Mouse (Mus musculus) lung, postnatal 0 days (tissue): ENCODE measurements around the gene Ttc39a.

Experiments used
- CTCF ChIP-seq: IDR thresholded peaks from 2 replicates; pipeline ENCODE4 v1.5.1; 2016; ENCODE audit warnings: antibody characterized with exemption, mild to moderate bottlenecking
- EP300 ChIP-seq: IDR thresholded peaks from 2 replicates; pipeline ENCODE4 v1.6.1; 2016; ENCODE audit warnings: antibody characterized with exemption, mild to moderate bottlenecking, control low read depth

DNA sequence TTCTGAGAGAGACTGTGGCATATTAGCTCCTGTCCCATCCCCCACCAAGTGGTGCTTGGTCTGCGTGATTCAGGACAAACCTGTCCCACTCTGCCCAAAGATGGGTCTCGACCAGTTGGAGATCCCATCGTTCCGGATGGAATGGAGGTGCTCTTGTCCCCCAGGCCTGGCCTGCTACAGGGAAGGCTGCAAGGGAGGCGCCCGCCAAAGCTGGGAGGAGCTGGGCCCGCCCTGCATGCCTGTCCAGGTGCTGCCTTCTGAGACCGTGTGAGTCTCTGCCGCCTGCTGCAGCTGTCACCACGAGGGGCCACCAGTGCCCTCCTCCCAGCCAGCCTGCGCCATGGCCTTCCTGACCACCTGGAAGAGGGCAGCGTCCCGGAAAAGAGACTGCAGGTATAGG lies 12.5 kb upstream of the Ttc39a start:
- TF ChIP-seq EP300 (no peak), CTCF (peak; percentile 42)
